Mouse (Mus musculus): Measurements from ENCODE around the gene Mmachc. TPM values are rescaled to one million over a fixed set of nuclear protein-coding genes. Genes with fewer than 3 reads are reported as not detected.

Mmachc gene
- 12.5 TPM for polyA plus RNA-seq (2012; fragmentation: generic; extraction: Trizol)
- long read RNA-seq, experiment 1, transcript Mmachc-201 (4 exons, 2,106 nt), result major isoform, 10 of 11 reads
- long read RNA-seq, experiment 1, partial matches to known transcripts, result 1 of 11 reads
- long read RNA-seq, experiment 1, other reads (novel, unspliced or antisense), result 0 of 11 reads
- long read RNA-seq, experiment 2, transcript Mmachc-201 (4 exons, 2,106 nt), result major isoform, 32 of 36 reads
- long read RNA-seq, experiment 2, partial matches to known transcripts, result 1 of 36 reads
- long read RNA-seq, experiment 2, other reads (novel, unspliced or antisense), result 3 of 36 reads

GRCm38 (mm10) chr4:116708201-116708764 is at the start of gene Mmachc, which contains the start of gene Ccdc163:
TSS of gene Mmachc (minus strand) at chr4:116708406.
TSS of gene Ccdc163 (plus strand) at chr4:116708509.
- H3K4me3 ChIP-seq (ENCODE audit: insufficient read depth, poor library complexity, severe bottlenecking), result peak within 1 kb of the TSS; percentile 55
- H3K27me3 ChIP-seq (ENCODE audit: control insufficient read depth, insufficient read depth, insufficient read length), result no peaks in the 10 kb centered on the region
- H3K79me3 ChIP-seq (ENCODE audit: low read depth), result peaks cover 3% of the 10 kb centered on the region
- H3ac ChIP-seq (ENCODE audit: control insufficient read depth, insufficient read length, low read depth), result peak within 1 kb of the TSS; percentile 70
- TF ChIP-seq CEBPB (IDR thresholded peaks at IDR 0.05; ENCODE audit: low read depth), result no peak
- no peak for TF ChIP-seq CTCF (IDR thresholded peaks at IDR 0.05; ENCODE audit: control insufficient read depth, insufficient read depth, insufficient read length)
- TF ChIP-seq MYOG (IDR thresholded peaks at IDR 0.05; ENCODE audit: control insufficient read depth, extremely low read depth, insufficient read length), result no peak
- TF ChIP-seq USF1 (IDR thresholded peaks at IDR 0.05; ENCODE audit: low read depth), result no peak
- no peak for TF ChIP-seq FOSL1 (IDR thresholded peaks at IDR 0.05; ENCODE audit: insufficient read depth, low read length, poor library complexity, severe bottlenecking)
- no peaks in the 10 kb centered on the region for H3K79me2 ChIP-seq (ENCODE audit: control insufficient read depth, insufficient read depth)
- peaks cover 15% of the 10 kb centered on the region for H3K36me3 ChIP-seq (ENCODE audit: control insufficient read depth, insufficient read depth)

DNA sequence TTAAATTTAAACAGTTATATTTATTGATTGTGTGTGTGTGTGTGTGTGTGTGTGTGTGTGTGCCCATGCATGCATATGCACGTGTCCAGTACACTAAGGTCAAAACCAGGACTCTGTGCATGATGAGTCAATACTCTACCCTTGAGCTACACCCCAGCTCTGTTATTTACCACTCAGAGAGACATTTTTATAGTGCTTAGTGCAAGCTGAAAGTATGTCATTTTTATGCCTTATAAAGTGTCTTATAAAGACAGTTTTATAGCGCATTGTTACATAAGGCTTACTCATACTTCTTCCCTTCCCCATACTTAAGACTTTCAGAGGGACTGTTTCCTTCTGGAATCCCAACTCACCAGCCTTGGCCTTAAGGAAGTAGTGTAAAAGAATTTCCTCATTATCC is 41.5 kb upstream of the Mmachc start:
- Histone ChIP-seq H3K79me2 (ENCODE audit: control insufficient read depth, insufficient read depth) (peaks cover 5% of the 10 kb centered on the region), H3K36me3 (ENCODE audit: control insufficient read depth, insufficient read depth) (peaks cover 12% of the 10 kb centered on the region), H3K79me3 (ENCODE audit: low read depth) (no peaks in the 10 kb centered on the region), H3K4me3 (ENCODE audit: insufficient read depth, poor library complexity, severe bottlenecking) (no peak overlapping the region), H3K27me3 (ENCODE audit: control insufficient read depth, insufficient read depth, insufficient read length) (no peaks in the 10 kb centered on the region), H3ac (ENCODE audit: control insufficient read depth, insufficient read length, low read depth) (no peak overlapping the region)
- TF ChIP-seq FOSL1 (IDR thresholded peaks at IDR 0.05; ENCODE audit: insufficient read depth, low read length, poor library complexity, severe bottlenecking), result peak; percentile 29
- no peak for TF ChIP-seq MYOD1 (IDR thresholded peaks at IDR 0.05; ENCODE audit: control insufficient read depth, insufficient read length, low read depth)
- TF ChIP-seq MYOG (IDR thresholded peaks at IDR 0.05; ENCODE audit: control insufficient read depth, extremely low read depth, insufficient read length), result no peak
- peak; percentile 78 for TF ChIP-seq MAX (IDR thresholded peaks at IDR 0.05)
- TF ChIP-seq USF1 (IDR thresholded peaks at IDR 0.05; ENCODE audit: low read depth), result peak; percentile 49

DNA sequence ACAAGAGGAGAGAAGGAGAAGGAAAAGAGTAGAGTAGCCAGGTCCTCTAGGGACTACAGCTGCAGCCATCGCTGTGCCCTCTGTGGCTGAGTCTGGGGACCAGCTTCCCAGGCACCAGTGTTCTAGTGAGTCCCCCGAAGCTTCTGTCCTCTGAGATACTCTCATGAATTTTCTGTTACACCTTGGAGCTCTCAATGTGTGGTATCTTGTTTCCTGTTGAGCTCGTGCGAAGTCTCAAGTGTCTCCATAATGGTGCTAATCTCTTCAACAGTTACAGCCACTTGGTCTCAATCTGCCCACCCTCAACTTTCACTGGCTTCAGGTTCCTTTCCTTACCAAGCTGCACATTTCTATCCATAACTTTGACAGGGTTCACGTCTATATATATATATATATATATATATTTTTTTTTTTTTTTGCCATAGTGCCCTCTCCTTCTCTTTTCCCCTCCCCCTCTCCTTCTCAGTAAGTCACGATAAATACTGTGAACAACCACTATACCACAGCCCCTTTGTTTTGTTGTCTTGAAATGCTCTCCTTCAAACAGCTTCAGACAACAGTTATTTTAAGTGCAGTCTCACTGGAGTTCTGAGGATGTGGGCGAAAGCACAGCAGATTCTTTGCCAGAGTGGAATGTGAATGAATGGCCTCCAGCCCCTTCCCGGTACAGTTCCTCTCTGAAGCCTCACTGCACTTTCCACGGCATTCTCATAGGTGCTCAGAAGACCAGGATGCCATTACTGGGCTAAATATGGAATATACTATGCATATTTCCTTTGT is 31.0 kb upstream of the Mmachc start:
- Histone ChIP-seq H3K4me3 (ENCODE audit: insufficient read depth, poor library complexity, severe bottlenecking) (no peak overlapping the region), H3K36me3 (ENCODE audit: control insufficient read depth, insufficient read depth) (peaks cover 8% of the 10 kb centered on the region), H3ac (ENCODE audit: control insufficient read depth, insufficient read length, low read depth) (no peak overlapping the region), H3K79me3 (ENCODE audit: low read depth) (peaks cover 13% of the 10 kb centered on the region), H3K79me2 (ENCODE audit: control insufficient read depth, insufficient read depth) (peaks cover 53% of the 10 kb centered on the region), H3K27me3 (ENCODE audit: control insufficient read depth, insufficient read depth, insufficient read length) (no peaks in the 10 kb centered on the region)
- TF ChIP-seq CTCF (IDR thresholded peaks at IDR 0.05; ENCODE audit: control insufficient read depth, insufficient read depth, insufficient read length) (no peak), MYOD1 (IDR thresholded peaks at IDR 0.05; ENCODE audit: control insufficient read depth, insufficient read length, low read depth) (no peak), FOSL1 (IDR thresholded peaks at IDR 0.05; ENCODE audit: insufficient read depth, low read length, poor library complexity, severe bottlenecking) (no peak), USF1 (IDR thresholded peaks at IDR 0.05; ENCODE audit: low read depth) (no peak), MAX (IDR thresholded peaks at IDR 0.05) (no peak), CEBPB (IDR thresholded peaks at IDR 0.05; ENCODE audit: low read depth) (no peak), MYOG (IDR thresholded peaks at IDR 0.05; ENCODE audit: control insufficient read depth, extremely low read depth, insufficient read length) (no peak)

DNA sequence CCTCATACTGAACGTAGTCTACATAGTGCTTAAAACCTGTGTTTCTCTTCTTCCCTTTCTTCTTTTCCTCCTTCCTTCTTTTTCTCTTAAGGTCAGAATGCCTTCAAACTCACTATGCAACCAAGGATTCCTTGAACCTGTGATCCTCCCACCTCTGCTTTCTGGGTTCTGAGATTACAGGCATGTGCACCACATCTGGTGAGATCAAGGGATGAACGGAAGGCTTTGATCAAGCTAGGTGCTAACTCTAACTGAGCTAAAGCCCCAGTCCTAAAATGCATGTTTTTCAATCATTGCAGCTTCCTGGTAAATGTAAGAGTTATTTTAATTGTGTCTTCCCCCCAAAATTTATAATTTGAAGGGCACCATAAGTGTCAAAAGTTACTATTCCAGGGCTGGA is 26.8 kb upstream of the Mmachc start:
- H3K4me3 ChIP-seq (ENCODE audit: insufficient read depth, poor library complexity, severe bottlenecking), result no peak overlapping the region
- no peak overlapping the region for H3ac ChIP-seq (ENCODE audit: control insufficient read depth, insufficient read length, low read depth)
- peaks cover 9% of the 10 kb centered on the region for H3K36me3 ChIP-seq (ENCODE audit: control insufficient read depth, insufficient read depth)
- TF ChIP-seq FOSL1 (IDR thresholded peaks at IDR 0.05; ENCODE audit: insufficient read depth, low read length, poor library complexity, severe bottlenecking), result no peak
- TF ChIP-seq MYOD1 (IDR thresholded peaks at IDR 0.05; ENCODE audit: control insufficient read depth, insufficient read length, low read depth), result no peak
- no peak for TF ChIP-seq CTCF (IDR thresholded peaks at IDR 0.05; ENCODE audit: control insufficient read depth, insufficient read depth, insufficient read length)
- no peak for TF ChIP-seq USF1 (IDR thresholded peaks at IDR 0.05; ENCODE audit: low read depth)
- TF ChIP-seq MAX (IDR thresholded peaks at IDR 0.05), result no peak
- TF ChIP-seq CEBPB (IDR thresholded peaks at IDR 0.05; ENCODE audit: low read depth), result no peak
- TF ChIP-seq MYOG (IDR thresholded peaks at IDR 0.05; ENCODE audit: control insufficient read depth, extremely low read depth, insufficient read length), result no peak
- H3K79me2 ChIP-seq (ENCODE audit: control insufficient read depth, insufficient read depth), result peaks cover 83% of the 10 kb centered on the region
- peaks cover 16% of the 10 kb centered on the region for H3K79me3 ChIP-seq (ENCODE audit: low read depth)
- no peaks in the 10 kb centered on the region for H3K27me3 ChIP-seq (ENCODE audit: control insufficient read depth, insufficient read depth, insufficient read length)

DNA sequence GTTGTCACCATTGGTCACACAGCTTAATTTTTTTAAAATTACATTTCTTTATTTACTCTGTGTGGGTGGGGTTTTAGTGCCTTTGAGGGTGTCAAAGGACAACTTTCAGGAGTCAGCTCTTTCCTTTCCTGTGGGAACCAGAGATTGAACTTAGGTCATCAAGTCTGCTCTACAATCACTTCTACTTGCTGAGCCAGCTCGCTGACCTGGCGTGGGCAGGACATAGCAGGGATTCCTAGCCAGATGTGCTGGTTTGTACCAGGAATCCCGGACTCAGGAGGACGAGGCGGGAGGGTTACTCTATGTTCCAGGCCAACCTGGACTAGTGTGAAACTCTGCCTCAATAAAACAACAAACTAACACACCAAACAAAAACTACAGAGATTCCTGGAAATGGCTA is 24.1 kb upstream of the Mmachc start:
- H3ac ChIP-seq (ENCODE audit: control insufficient read depth, insufficient read length, low read depth), result no peak overlapping the region
- H3K79me2 ChIP-seq (ENCODE audit: control insufficient read depth, insufficient read depth), result peaks cover 79% of the 10 kb centered on the region
- TF ChIP-seq CEBPB (IDR thresholded peaks at IDR 0.05; ENCODE audit: low read depth), result no peak
- no peak for TF ChIP-seq MYOD1 (IDR thresholded peaks at IDR 0.05; ENCODE audit: control insufficient read depth, insufficient read length, low read depth)
- TF ChIP-seq USF1 (IDR thresholded peaks at IDR 0.05; ENCODE audit: low read depth), result no peak
- no peak for TF ChIP-seq FOSL1 (IDR thresholded peaks at IDR 0.05; ENCODE audit: insufficient read depth, low read length, poor library complexity, severe bottlenecking)
- TF ChIP-seq CTCF (IDR thresholded peaks at IDR 0.05; ENCODE audit: control insufficient read depth, insufficient read depth, insufficient read length), result no peak
- H3K27me3 ChIP-seq (ENCODE audit: control insufficient read depth, insufficient read depth, insufficient read length), result no peaks in the 10 kb centered on the region
- H3K79me3 ChIP-seq (ENCODE audit: low read depth), result peaks cover 27% of the 10 kb centered on the region
- peaks cover 16% of the 10 kb centered on the region for H3K36me3 ChIP-seq (ENCODE audit: control insufficient read depth, insufficient read depth)
- H3K4me3 ChIP-seq (ENCODE audit: insufficient read depth, poor library complexity, severe bottlenecking), result no peak overlapping the region

Measured in C2C12 (cell line).